Mouse (Mus musculus): Measurements from ENCODE around the gene Cdk9. TPM values are rescaled to one million over a fixed set of nuclear protein-coding genes. Genes with fewer than 3 reads are reported as not detected.

Gene Cdk9
- polyA plus RNA-seq, 1 experiment from 2014 or later = 86.0 TPM

DNA sequence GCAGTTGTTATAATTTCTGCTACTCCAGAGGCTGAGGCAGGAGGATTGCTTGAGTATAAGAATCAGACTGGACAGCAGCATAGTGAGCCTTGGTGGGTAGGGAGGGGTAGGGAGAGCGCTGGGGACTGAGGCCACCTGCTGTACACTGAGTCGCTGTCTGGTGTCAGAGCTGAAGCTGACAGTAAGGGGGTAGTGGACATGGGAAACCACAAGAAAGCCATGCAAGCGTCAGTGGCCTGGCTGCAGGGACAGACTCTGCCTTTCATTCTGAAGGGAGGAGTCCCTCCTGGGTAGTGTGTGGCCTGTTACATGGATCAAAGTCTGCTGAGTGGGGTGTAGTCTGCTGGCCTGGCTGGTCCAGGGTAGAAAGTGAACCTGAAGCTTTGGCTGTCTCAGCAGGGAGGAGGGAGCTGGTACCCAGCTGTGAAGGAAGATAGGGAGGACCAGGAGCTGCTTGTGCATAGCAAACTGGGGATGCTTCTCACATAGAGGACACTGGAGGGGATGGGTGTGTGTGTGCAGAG is 23.5 kb upstream of the Cdk9 start:
- ATAC-seq = peak; percentile 70
- Histone ChIP-seq H3K36me3 (ENCODE audit: control insufficient read depth, insufficient read depth, low read length) (0 out of 2 replicates have a peak, but pooled peaks cover 2% of the 10 kb centered on the region), H3K27me3 (replicated peaks; ENCODE audit: control insufficient read depth, insufficient read depth, low read length) (peaks cover 4% of the 10 kb centered on the region), H3K4me3 (ENCODE audit: low read length) (no peak overlapping the region), H3K4me2 (ENCODE audit: low read depth, low read length) (no peak overlapping the region), H3K9me3 (ENCODE audit: control insufficient read depth, low read length) (no peaks in the 10 kb centered on the region), H3K27ac (ENCODE audit: low read length) (no peak overlapping the region), H3K9ac (ENCODE audit: low read depth, low read length) (0 out of 2 replicates have a peak overlapping the region, but pooled peaks have one; percentile 20), H3K4me1 (ENCODE audit: control insufficient read depth, insufficient read depth, low read length) (peaks cover 29% of the 10 kb centered on the region)
- WGBS = 53% methylated on average over 3 of the region's 3 CpGs

DNA sequence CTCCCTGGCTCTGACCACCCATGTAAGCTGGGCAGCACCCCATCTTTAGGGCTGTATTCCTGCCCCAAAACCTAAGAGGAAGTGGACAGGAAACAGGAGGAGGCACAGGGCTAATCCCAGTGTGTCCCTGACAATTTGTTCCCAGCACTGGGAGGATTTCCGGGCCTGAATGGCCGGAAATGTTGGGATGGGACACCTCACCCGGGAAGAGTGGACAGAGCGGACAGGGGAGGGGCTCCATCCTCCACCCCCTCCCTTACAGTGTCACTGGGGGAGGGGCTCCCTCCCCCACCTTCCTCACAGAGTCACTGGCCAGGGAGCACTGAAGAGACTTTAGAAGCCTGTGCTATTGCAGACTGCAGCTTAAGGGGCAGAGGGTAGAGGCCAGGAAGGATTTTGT is 22.1 kb upstream of the Cdk9 start:
- 49% methylated on average over 4 of the region's 4 CpGs for WGBS
- Histone ChIP-seq H3K9me3 (ENCODE audit: control insufficient read depth, low read length) (no peaks in the 10 kb centered on the region), H3K9ac (ENCODE audit: low read depth, low read length) (no peak overlapping the region), H3K36me3 (ENCODE audit: control insufficient read depth, insufficient read depth, low read length) (0 out of 2 replicates have a peak, but pooled peaks cover 2% of the 10 kb centered on the region), H3K4me1 (ENCODE audit: control insufficient read depth, insufficient read depth, low read length) (peaks cover 34% of the 10 kb centered on the region), H3K4me2 (ENCODE audit: low read depth, low read length) (no peak overlapping the region), H3K4me3 (ENCODE audit: low read length) (no peak overlapping the region), H3K27ac (ENCODE audit: low read length) (peak overlapping the region; percentile 29; the same call in 1 of the 2 replicates), H3K27me3 (replicated peaks; ENCODE audit: control insufficient read depth, insufficient read depth, low read length) (no peaks in the 10 kb centered on the region)
- 0 out of 2 replicates have a peak, but pooled peaks have one; percentile 12 for ATAC-seq

DNA sequence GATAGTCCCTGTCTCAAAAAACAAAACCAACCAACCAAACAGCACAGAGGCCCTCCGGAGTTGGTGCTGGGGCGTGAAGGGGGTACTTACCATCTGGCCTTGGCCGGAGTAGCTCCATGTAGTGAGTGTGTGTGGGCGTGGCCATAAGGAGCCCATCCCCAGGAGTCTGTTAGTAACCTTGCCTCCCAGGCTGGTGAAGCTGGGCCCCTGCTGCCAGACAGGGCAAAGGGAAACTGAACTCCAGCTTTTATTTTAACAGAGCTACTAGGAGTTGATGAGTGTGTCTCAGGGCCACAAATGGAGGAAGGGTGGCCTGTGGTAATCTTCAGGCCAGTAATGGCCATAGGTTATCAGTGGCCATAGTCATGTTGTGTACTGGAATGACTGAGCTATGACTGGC is 21.6 kb upstream of the Cdk9 start:
- Histone ChIP-seq H3K4me1 (ENCODE audit: control insufficient read depth, insufficient read depth, low read length) (peaks cover 37% of the 10 kb centered on the region), H3K4me2 (ENCODE audit: low read depth, low read length) (no peak overlapping the region), H3K27ac (ENCODE audit: low read length) (peak overlapping the region; percentile 29; the same call in 1 of the 2 replicates), H3K4me3 (ENCODE audit: low read length) (no peak overlapping the region), H3K27me3 (replicated peaks; ENCODE audit: control insufficient read depth, insufficient read depth, low read length) (no peaks in the 10 kb centered on the region), H3K36me3 (ENCODE audit: control insufficient read depth, insufficient read depth, low read length) (0 out of 2 replicates have a peak, but pooled peaks cover 2% of the 10 kb centered on the region), H3K9ac (ENCODE audit: low read depth, low read length) (no peak overlapping the region), H3K9me3 (ENCODE audit: control insufficient read depth, low read length) (no peaks in the 10 kb centered on the region)
- ATAC-seq = 0 out of 2 replicates have a peak, but pooled peaks have one; percentile 24
- 30% methylated on average over 4 of the region's 4 CpGs for WGBS

DNA sequence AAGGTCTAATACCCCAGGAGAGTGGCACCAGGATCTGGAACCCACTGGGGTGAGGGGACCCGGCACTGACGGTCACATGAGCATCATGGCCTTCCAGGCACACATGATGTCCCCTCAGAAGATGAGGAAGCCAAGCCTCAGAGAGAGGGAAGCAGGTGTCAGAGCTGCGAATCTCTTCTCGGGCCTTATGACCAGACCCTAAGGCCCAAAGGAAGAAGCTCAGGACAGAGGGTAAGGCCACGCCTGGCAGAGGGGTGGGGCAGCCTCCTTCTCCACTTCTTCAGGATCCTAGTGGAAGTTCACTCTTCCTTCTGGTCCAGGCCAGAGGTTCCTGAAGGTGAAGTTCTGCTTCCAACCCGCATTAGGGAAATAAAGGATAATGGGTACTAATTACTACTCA is 19.8 kb upstream of the Cdk9 start:
- Histone ChIP-seq H3K4me3 (ENCODE audit: low read length) (no peak overlapping the region), H3K27me3 (replicated peaks; ENCODE audit: control insufficient read depth, insufficient read depth, low read length) (no peaks in the 10 kb centered on the region), H3K27ac (ENCODE audit: low read length) (no peak overlapping the region), H3K9ac (ENCODE audit: low read depth, low read length) (no peak overlapping the region), H3K4me2 (ENCODE audit: low read depth, low read length) (no peak overlapping the region), H3K36me3 (ENCODE audit: control insufficient read depth, insufficient read depth, low read length) (0 out of 2 replicates have a peak, but pooled peaks cover under 1% of the 10 kb centered on the region), H3K4me1 (ENCODE audit: control insufficient read depth, insufficient read depth, low read length) (peaks cover 45% of the 10 kb centered on the region), H3K9me3 (ENCODE audit: control insufficient read depth, low read length) (no peaks in the 10 kb centered on the region)
- no peak for ATAC-seq
- WGBS = 78% methylated on average over 6 of the region's 6 CpGs

DNA sequence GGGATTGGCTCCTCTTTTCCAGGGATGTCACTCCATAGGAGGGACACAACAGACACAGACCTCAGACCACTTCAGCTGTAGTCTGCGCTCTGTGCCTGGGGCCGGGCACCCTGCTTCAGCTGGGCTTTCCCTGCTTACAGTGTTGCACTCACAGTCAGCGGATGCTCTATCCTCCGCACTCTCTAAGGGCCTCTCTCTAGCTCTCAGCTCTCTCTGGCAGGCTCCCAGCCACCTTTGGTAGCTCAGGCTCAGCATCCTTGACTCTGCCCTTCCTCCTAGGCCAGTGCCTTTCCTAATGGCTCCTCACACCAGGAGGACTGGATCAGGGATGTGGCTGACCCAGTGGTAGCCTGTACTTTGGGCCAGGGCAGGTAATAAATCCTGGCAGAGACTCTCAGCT is 19.0 kb upstream of the Cdk9 start:
- WGBS = 47% methylated on average over 4 of the region's 4 CpGs
- Histone ChIP-seq H3K9ac (ENCODE audit: low read depth, low read length) (no peak overlapping the region), H3K4me2 (ENCODE audit: low read depth, low read length) (no peak overlapping the region)

DNA sequence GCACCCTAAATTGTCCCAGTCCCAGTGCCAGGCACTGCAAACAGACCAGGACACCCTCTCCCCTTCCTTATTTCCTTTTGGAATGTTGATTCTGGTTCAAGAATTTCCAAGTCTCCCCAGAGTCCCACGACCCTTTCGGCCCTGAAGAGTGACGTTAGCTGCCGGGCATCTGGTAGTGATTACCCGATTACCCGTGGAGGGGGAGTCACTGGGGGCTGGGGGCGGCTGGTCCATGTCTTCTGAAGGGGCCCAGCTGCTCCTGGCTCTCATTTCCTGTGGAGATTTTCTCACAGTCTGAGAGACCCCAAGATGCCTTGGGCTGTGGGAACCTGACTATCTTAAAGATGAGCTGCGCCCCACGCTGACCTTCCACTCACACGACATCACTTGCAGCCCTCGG is 18.0 kb upstream of the Cdk9 start:
- Histone ChIP-seq H3K4me3 (ENCODE audit: low read length) (peak overlapping the region; percentile 8; the same call in 1 of the 2 replicates), H3K9ac (ENCODE audit: low read depth, low read length) (peak overlapping the region; percentile 45), H3K9me3 (ENCODE audit: control insufficient read depth, low read length) (no peaks in the 10 kb centered on the region), H3K36me3 (ENCODE audit: control insufficient read depth, insufficient read depth, low read length) (no peaks in the 10 kb centered on the region), H3K4me2 (ENCODE audit: low read depth, low read length) (peak overlapping the region; percentile 40), H3K27ac (ENCODE audit: low read length) (peak overlapping the region; percentile 76), H3K4me1 (ENCODE audit: control insufficient read depth, insufficient read depth, low read length) (peaks cover 33% of the 10 kb centered on the region), H3K27me3 (replicated peaks; ENCODE audit: control insufficient read depth, insufficient read depth, low read length) (no peaks in the 10 kb centered on the region)
- WGBS = 32% methylated on average over 11 of the region's 11 CpGs
- ATAC-seq = no peak

More for the DNA sequence above, 19.0 kb upstream of the Cdk9 start:
- no peaks in the 10 kb centered on the region for H3K27me3 ChIP-seq (replicated peaks; ENCODE audit: control insufficient read depth, insufficient read depth, low read length)
- peak overlapping the region; percentile 76 for H3K27ac ChIP-seq (ENCODE audit: low read length)
- H3K4me3 ChIP-seq (ENCODE audit: low read length) = no peak overlapping the region
- no peaks in the 10 kb centered on the region for H3K36me3 ChIP-seq (ENCODE audit: control insufficient read depth, insufficient read depth, low read length)
- H3K9me3 ChIP-seq (ENCODE audit: control insufficient read depth, low read length) = no peaks in the 10 kb centered on the region
- H3K4me1 ChIP-seq (ENCODE audit: control insufficient read depth, insufficient read depth, low read length) = peaks cover 41% of the 10 kb centered on the region
- no peak for ATAC-seq

DNA sequence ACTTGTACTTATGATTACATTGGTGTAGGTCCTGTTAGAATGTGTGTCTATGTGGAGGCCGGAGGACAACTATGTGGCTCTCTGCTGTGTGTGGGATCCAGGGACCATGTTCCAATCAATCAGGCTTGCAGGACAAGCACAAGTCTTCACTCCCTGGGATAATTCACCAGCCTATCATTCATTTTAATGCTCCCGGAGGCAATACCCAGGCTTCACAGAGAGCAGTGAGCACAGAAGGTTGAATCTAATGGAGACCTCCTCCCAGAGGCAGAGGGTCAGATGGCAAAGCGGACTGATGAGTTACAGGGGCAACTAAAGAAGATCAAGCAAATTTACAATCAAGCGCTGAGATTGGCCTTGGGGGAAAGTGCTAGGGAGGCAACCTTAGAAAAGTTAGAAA is 16.7 kb upstream of the Cdk9 start:
- ATAC-seq = no peak
- no peaks in the 10 kb centered on the region for H3K9me3 ChIP-seq (ENCODE audit: control insufficient read depth, low read length)
- H3K36me3 ChIP-seq (ENCODE audit: control insufficient read depth, insufficient read depth, low read length) = no peaks in the 10 kb centered on the region
- peaks cover 31% of the 10 kb centered on the region for H3K4me1 ChIP-seq (ENCODE audit: control insufficient read depth, insufficient read depth, low read length)
- H3K4me3 ChIP-seq (ENCODE audit: low read length) = peak overlapping the region; percentile 6
- H3K27ac ChIP-seq (ENCODE audit: low read length) = peak overlapping the region; percentile 76
- H3K4me2 ChIP-seq (ENCODE audit: low read depth, low read length) = peak overlapping the region; percentile 52; the same call in 1 of the 2 replicates
- no peaks in the 10 kb centered on the region for H3K27me3 ChIP-seq (replicated peaks; ENCODE audit: control insufficient read depth, insufficient read depth, low read length)
- H3K9ac ChIP-seq (ENCODE audit: low read depth, low read length) = 0 out of 2 replicates have a peak overlapping the region, but pooled peaks have one; percentile 16
- 66% methylated on average over 4 of the region's 4 CpGs for WGBS

DNA sequence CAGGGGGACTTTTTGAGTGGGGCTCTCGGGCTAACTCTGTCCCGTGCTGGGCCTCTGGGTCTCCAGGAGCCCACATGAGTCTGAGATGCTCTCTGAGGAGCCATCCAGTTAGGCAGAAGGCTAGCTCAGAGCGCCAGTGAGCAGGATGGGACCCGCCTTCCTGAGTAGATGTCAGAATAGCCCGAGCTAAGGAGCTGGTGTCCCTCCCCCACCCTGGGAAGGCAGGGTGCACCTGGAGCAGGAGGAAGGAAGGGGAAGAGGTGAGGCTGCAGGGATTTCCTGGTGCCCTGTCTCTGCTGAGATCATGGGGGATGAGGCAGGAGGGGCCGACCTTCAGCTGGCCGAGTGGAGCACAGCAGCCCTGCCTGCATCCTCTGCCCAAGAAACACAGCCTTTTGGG is 15.6 kb upstream of the Cdk9 start:
- WGBS = 35% methylated on average over 7 of the region's 7 CpGs
- peak; percentile 14 for ATAC-seq
- Histone ChIP-seq H3K9me3 (ENCODE audit: control insufficient read depth, low read length) (no peaks in the 10 kb centered on the region), H3K4me2 (ENCODE audit: low read depth, low read length) (peak overlapping the region; percentile 52), H3K9ac (ENCODE audit: low read depth, low read length) (peak overlapping the region; percentile 62), H3K27ac (ENCODE audit: low read length) (peak overlapping the region; percentile 45; the same call in 1 of the 2 replicates), H3K4me1 (ENCODE audit: control insufficient read depth, insufficient read depth, low read length) (peaks cover 27% of the 10 kb centered on the region), H3K36me3 (ENCODE audit: control insufficient read depth, insufficient read depth, low read length) (no peaks in the 10 kb centered on the region), H3K27me3 (replicated peaks; ENCODE audit: control insufficient read depth, insufficient read depth, low read length) (no peaks in the 10 kb centered on the region), H3K4me3 (ENCODE audit: low read length) (peak overlapping the region; percentile 44)

DNA sequence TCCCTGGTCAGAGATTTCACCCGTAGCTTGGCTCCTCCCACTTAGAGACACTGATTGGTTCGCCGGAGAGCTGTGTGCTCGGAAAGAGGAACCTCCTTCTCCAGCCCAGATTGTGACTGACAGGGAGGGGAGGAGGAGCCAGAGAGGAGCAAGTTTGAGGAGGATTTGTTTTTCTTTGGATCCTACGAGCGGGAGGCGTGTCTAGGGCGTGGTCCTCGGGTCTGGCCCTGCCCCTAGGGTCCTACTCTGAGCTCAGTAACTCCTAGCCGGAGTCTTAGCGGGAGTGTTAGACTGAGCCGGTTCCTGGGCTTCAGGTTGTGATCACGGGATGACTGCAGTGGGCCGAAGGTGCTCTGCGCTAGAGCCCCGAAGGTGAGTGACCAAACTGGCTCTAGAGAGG is 14.6 kb upstream of the Cdk9 start:
- Histone ChIP-seq H3K36me3 (ENCODE audit: control insufficient read depth, insufficient read depth, low read length) (no peaks in the 10 kb centered on the region), H3K4me3 (ENCODE audit: low read length) (peak overlapping the region; percentile 44), H3K4me1 (ENCODE audit: control insufficient read depth, insufficient read depth, low read length) (peaks cover 27% of the 10 kb centered on the region), H3K27ac (ENCODE audit: low read length) (no peak overlapping the region; the same call in 1 of the 2 replicates), H3K9ac (ENCODE audit: low read depth, low read length) (peak overlapping the region; percentile 62), H3K27me3 (replicated peaks; ENCODE audit: control insufficient read depth, insufficient read depth, low read length) (no peaks in the 10 kb centered on the region), H3K4me2 (ENCODE audit: low read depth, low read length) (peak overlapping the region; percentile 52), H3K9me3 (ENCODE audit: control insufficient read depth, low read length) (no peaks in the 10 kb centered on the region)
- WGBS = 0% methylated on average over 16 of the region's 16 CpGs
- ATAC-seq = peak; percentile 97

Measured in intestine, embryonic 16.5 days (tissue).